Mouse (Mus musculus): ENCODE data around the gene Tmem260. TPM values are rescaled to one million over a fixed set of nuclear protein-coding genes. Genes with fewer than 3 reads are reported as not detected.
A peak's percentile ranks its signal among the peaks of the same experiment; 100 is the strongest.

Tmem260 gene
- polyA plus RNA-seq, 1 experiment, result 13.9 TPM

- 11% methylated on average over 1 of the region's 1 CpGs for WGBS
- no peaks in the 10 kb centered on the region for H3K36me3 ChIP-seq (ENCODE audit: control insufficient read depth, insufficient read depth, low read length)
- no peaks in the 10 kb centered on the region; the same call in 1 of the 2 replicates for H3K27me3 ChIP-seq (replicated peaks; ENCODE audit: control insufficient read depth, insufficient read depth, low read length)
- no peak for DNase-seq
- no peak for TF ChIP-seq POLR2A (IDR thresholded peaks at IDR 0.05; ENCODE audit: low read depth, low read length)
- TF ChIP-seq CTCF (conservative IDR thresholded peaks at IDR 0.05; ENCODE audit: insufficient read depth, insufficient read length, low read depth, low read length), result no peak
- H3K4me3 ChIP-seq (ENCODE audit: insufficient read depth, low read depth, low read length), result no peak overlapping the region
- no peaks in the 10 kb centered on the region for H3K4me1 ChIP-seq (ENCODE audit: control insufficient read depth, insufficient read depth, low read length)
- no peak overlapping the region for H3K27ac ChIP-seq (ENCODE audit: insufficient read depth, low read depth, low read length)
These were observed 77.4 kb downstream of the Tmem260 start for GRCm38 (mm10) chr14:48523361-48523760.

GRCm38 (mm10) chr14:48524135-48524534 is 78.2 kb downstream of the Tmem260 start:
- TF ChIP-seq CTCF (conservative IDR thresholded peaks at IDR 0.05; ENCODE audit: insufficient read depth, insufficient read length, low read depth, low read length) (peak; percentile 54), POLR2A (IDR thresholded peaks at IDR 0.05; ENCODE audit: low read depth, low read length) (no peak)
- DNase-seq, result peak; percentile 22
- Histone ChIP-seq H3K27me3 (replicated peaks; ENCODE audit: control insufficient read depth, insufficient read depth, low read length) (no peaks in the 10 kb centered on the region; the same call in 1 of the 2 replicates), H3K4me3 (ENCODE audit: insufficient read depth, low read depth, low read length) (no peak overlapping the region), H3K4me1 (ENCODE audit: control insufficient read depth, insufficient read depth, low read length) (no peaks in the 10 kb centered on the region), H3K36me3 (ENCODE audit: control insufficient read depth, insufficient read depth, low read length) (no peaks in the 10 kb centered on the region), H3K27ac (ENCODE audit: insufficient read depth, low read depth, low read length) (no peak overlapping the region)
- 49% methylated on average over 9 of the region's 9 CpGs for WGBS

DNA sequence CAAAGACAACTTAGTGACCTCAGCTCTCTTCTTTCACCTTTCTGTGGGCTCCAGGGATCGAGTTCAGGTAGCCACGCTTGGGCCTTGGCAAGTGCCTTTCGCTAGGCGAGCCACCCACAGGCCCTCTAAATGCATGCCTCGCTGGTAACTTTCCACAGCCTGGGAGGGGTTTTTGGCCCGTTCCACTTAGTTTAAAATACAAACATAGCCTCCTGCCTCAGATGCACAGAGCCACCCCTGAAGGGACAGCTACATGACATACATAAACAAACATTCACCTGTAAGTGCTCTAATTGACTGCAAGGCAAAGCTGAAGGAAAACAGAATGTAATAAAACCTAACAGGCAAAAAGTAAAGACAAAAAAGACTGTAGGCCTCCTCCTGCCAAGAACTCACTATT is 79.1 kb downstream of the Tmem260 start:
- TF ChIP-seq CTCF (conservative IDR thresholded peaks at IDR 0.05; ENCODE audit: insufficient read depth, insufficient read length, low read depth, low read length), result no peak
- no peak for TF ChIP-seq POLR2A (IDR thresholded peaks at IDR 0.05; ENCODE audit: low read depth, low read length)
- no peak for DNase-seq
- Histone ChIP-seq H3K4me1 (ENCODE audit: control insufficient read depth, insufficient read depth, low read length) (no peaks in the 10 kb centered on the region), H3K27me3 (replicated peaks; ENCODE audit: control insufficient read depth, insufficient read depth, low read length) (no peaks in the 10 kb centered on the region; the same call in 1 of the 2 replicates), H3K4me3 (ENCODE audit: insufficient read depth, low read depth, low read length) (no peak overlapping the region), H3K27ac (ENCODE audit: insufficient read depth, low read depth, low read length) (no peak overlapping the region), H3K36me3 (ENCODE audit: control insufficient read depth, insufficient read depth, low read length) (no peaks in the 10 kb centered on the region)
- 52% methylated on average over 6 of the region's 6 CpGs for WGBS

- WGBS, result 23% methylated on average over 10 of the region's 10 CpGs
- Histone ChIP-seq H3K4me1 (ENCODE audit: control insufficient read depth, insufficient read depth, low read length) (no peaks in the 10 kb centered on the region), H3K4me3 (ENCODE audit: insufficient read depth, low read depth, low read length) (no peak overlapping the region), H3K36me3 (ENCODE audit: control insufficient read depth, insufficient read depth, low read length) (no peaks in the 10 kb centered on the region), H3K27ac (ENCODE audit: insufficient read depth, low read depth, low read length) (no peak overlapping the region), H3K27me3 (replicated peaks; ENCODE audit: control insufficient read depth, insufficient read depth, low read length) (no peaks in the 10 kb centered on the region)
- DNase-seq, result no peak
- no peak for TF ChIP-seq POLR2A (IDR thresholded peaks at IDR 0.05; ENCODE audit: low read depth, low read length)
- no peak for TF ChIP-seq CTCF (conservative IDR thresholded peaks at IDR 0.05; ENCODE audit: insufficient read depth, insufficient read length, low read depth, low read length)
These were observed 84.7 kb downstream of the Tmem260 start for GRCm38 (mm10) chr14:48530629-48531028.

GRCm38 (mm10) chr14:48537795-48538766 is 92.2 kb downstream of the Tmem260 start:
- peak; percentile 2 for DNase-seq
- H3K4me3 ChIP-seq (ENCODE audit: insufficient read depth, low read depth, low read length), result no peak overlapping the region
- H3K4me1 ChIP-seq (ENCODE audit: control insufficient read depth, insufficient read depth, low read length), result no peaks in the 10 kb centered on the region
- H3K36me3 ChIP-seq (ENCODE audit: control insufficient read depth, insufficient read depth, low read length), result no peaks in the 10 kb centered on the region
- H3K27ac ChIP-seq (ENCODE audit: insufficient read depth, low read depth, low read length), result no peak overlapping the region
- no peaks in the 10 kb centered on the region for H3K27me3 ChIP-seq (replicated peaks; ENCODE audit: control insufficient read depth, insufficient read depth, low read length)
- WGBS, result 74% methylated on average over 14 of the region's 14 CpGs
- no peak for TF ChIP-seq POLR2A (IDR thresholded peaks at IDR 0.05; ENCODE audit: low read depth, low read length)
- TF ChIP-seq CTCF (conservative IDR thresholded peaks at IDR 0.05; ENCODE audit: insufficient read depth, insufficient read length, low read depth, low read length), result peak; percentile 19; the same call in 1 of the 2 replicates

DNA sequence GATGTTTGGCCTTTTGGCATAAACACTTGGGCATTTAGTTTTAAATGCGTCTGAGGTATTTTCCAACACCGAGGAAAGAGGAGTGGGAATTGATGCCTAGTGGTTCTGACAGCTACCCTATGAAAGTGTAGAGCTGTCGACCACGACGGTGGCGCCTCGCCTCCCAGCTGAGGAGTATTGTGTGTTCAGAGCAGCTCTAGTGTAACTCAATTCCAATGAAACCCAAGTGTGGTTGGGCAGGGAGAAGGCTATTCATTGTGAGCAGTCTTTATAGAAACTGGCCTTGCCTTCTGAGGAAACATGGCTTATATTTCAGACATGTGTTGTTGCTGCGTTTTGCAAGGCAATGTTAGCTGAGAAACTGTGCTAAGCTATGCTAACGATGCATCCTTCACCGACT is 99.2 kb downstream of the Tmem260 start:
- WGBS, result 52% methylated on average over 10 of the region's 10 CpGs
- H3K4me1 ChIP-seq (ENCODE audit: control insufficient read depth, insufficient read depth, low read length), result no peaks in the 10 kb centered on the region
- TF ChIP-seq POLR2A (IDR thresholded peaks at IDR 0.05; ENCODE audit: low read depth, low read length) (no peak), CTCF (conservative IDR thresholded peaks at IDR 0.05; ENCODE audit: insufficient read depth, insufficient read length, low read depth, low read length) (no peak)
- no peak for DNase-seq
- H3K4me3 ChIP-seq (ENCODE audit: insufficient read depth, low read depth, low read length), result no peak overlapping the region
- H3K36me3 ChIP-seq (ENCODE audit: control insufficient read depth, insufficient read depth, low read length), result no peaks in the 10 kb centered on the region
- no peaks in the 10 kb centered on the region for H3K27me3 ChIP-seq (replicated peaks; ENCODE audit: control insufficient read depth, insufficient read depth, low read length)
- no peak overlapping the region for H3K27ac ChIP-seq (ENCODE audit: insufficient read depth, low read depth, low read length)

DNA sequence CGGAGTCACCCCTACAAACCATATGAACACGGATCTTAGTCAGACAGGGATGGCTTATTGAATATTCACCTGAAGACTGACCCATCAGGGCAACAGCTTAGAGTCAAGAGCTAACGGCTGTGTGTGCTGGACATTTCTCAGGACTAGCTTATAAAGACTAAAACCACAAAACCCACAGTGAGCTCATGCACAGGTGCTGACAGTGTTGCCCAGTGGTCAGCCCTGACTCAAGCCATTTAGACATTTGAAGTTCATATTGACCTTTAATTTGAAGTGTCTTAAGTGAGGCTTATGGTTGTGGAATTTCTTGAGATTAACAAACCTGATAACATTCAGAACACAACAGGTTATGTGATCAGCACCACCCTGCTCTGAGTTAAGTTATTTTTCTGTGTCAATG is 100.1 kb downstream of the Tmem260 start:
- Histone ChIP-seq H3K36me3 (ENCODE audit: control insufficient read depth, insufficient read depth, low read length) (no peaks in the 10 kb centered on the region), H3K27ac (ENCODE audit: insufficient read depth, low read depth, low read length) (no peak overlapping the region), H3K4me1 (ENCODE audit: control insufficient read depth, insufficient read depth, low read length) (no peaks in the 10 kb centered on the region), H3K27me3 (replicated peaks; ENCODE audit: control insufficient read depth, insufficient read depth, low read length) (no peaks in the 10 kb centered on the region), H3K4me3 (ENCODE audit: insufficient read depth, low read depth, low read length) (no peak overlapping the region)
- WGBS, result 90% methylated on average over 3 of the region's 3 CpGs
- TF ChIP-seq POLR2A (IDR thresholded peaks at IDR 0.05; ENCODE audit: low read depth, low read length) (no peak), CTCF (conservative IDR thresholded peaks at IDR 0.05; ENCODE audit: insufficient read depth, insufficient read length, low read depth, low read length) (no peak)
- DNase-seq, result no peak

All from kidney, adult 2 months (tissue).